Mouse (Mus musculus) heart, adult 18-20 months (tissue): ENCODE measurements around the gene Gli1. TPM values are rescaled to one million over a fixed set of nuclear protein-coding genes. Genes with fewer than 3 reads are reported as not detected.

Experiments used
- DNase-seq, 2 experiments: peaks; one replicate each; pipeline ENCODE4 v3.0.0; 2021 to 2022; ENCODE audit warnings: mixed read lengths in 1 of 2
- total RNA-seq, 2 experiments: library from RNA; stranded (reverse); gene quantifications; 2 replicates each; pipeline ENCODE4 v1.2.3; 2021

Gli1 gene
- total RNA-seq, 2 experiments from 2014 or later: 0.82 to 0.87 TPM

GRCm38 (mm10) chr10:127291881-127292638, 49.7 kb downstream of the Gli1 start:
- no peak for DNase-seq

DNA sequence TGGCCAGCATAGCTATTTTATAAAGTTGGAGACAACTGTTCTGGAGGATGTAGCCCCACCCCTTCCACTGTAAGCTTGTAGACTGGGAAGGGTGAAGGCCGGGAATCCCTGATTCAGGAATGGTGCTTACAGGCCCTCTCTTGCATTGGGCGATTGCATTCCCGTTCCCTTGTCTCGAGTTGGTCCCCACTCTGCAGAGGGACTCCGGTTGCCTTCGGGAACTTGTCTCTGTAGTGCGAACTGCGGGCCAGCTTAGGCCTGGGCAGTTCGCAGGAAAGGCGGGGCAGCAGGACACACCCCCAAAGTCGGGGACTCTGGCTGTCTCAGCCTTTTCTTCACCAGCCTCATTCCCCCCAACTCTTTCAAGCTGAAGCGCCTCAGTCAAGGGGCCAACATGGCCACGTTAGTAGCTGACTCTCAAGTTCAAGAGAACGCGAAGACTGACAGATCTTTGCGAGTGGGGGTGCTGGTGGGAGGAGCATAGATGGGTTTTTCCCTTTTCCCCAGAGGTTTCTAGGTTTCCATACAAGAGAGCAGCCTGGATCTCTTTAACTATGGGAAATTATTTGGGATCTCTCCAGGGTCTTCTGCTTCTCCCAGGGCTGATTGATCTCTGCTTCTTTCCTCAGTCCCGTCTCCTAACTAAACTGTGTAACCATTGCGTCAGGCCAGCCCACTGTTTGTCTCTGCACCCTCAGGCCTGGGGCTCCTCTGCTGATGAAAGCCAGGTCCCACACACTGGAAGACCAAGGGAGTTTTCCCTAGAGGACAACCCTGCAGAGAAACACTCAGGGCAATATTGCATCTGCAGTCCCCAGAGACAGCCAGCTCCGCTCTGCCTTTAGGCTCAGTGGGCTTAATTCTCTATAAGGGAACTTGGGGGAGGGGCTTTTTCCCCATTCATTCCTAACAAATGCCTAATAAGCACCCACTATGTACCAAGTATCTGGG, 50.6 kb downstream of the Gli1 start:
- DNase-seq: peak; percentile 80 to 87

DNA sequence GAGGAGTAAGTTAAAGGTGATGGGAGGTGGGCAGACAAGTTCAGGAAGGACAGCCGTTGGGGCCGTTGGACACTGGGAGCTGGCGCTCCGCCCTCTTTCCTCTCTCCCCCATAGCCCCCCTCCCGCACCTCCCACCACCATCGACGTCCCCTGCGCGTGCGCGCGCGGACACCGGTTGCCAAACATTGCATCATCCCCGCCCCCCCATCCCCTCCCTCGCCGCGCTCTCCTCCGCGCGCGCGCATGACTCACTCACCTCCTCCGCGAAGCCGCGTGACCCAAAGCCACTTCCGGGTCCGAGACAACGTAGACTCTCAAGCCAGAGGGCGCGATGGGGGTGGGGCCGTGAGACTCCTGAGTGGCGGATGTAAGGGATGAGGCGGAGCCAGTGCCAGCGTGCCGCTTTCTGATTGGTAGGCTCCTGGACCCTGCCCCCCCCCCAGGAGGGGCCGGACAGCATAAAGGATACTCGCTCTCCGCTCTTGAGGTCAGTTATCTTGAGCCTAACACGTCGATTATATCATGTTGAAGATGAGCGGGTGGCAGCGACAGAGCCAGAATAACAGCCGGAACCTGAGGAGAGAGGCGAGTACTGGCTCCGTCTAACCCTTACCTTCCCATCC, 51.4 kb downstream of the Gli1 start:
- DNase-seq: peak; percentile 100

GRCm38 (mm10) chr10:127289573-127290191, 52.1 kb downstream of the Gli1 start:
- peak; percentile 85 for DNase-seq

DNA sequence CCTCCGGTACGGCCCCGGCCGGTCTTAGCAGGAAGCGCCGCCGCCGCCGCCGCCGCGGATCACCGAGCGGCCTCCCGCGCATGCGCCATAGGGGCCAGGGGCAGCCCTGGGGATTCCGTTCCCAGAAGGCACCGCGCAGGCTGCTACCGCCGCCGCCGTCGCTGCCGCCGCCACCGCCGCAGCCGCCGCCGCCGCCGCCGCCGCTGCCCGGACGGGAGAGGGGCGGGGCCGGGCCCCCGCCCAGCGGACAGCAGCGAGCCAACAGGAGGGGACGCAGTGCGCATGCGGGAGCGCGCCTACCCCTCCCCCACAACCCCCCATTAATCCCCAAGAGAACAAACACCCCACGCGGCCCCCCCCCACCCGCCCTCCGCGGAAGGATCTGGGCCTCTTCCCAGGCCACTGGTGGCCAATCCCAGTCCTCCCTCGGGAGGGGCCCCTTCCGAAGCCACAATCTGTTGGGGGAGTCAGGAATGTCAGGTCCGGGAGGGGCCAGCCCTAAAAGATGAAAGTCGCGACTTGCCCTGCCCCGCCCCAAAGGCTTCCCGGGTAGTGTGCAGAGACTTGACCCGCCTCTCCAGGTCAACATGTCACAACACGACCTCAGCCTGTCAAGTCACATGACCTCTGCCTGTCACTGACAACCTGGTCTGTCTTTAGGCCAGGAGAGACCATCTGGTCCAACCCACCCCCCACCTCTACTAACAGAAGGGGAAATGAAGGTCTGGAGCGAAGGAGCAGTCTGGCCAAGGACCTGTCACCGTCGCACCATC, 52.8 kb downstream of the Gli1 start, which contains the start of gene Mbd6:
Gene Mbd6, minus strand, starts transcription at position 219 of the 773 bp plus-strand sequence.
- DNase-seq: peak; percentile 93 to 94

DNA sequence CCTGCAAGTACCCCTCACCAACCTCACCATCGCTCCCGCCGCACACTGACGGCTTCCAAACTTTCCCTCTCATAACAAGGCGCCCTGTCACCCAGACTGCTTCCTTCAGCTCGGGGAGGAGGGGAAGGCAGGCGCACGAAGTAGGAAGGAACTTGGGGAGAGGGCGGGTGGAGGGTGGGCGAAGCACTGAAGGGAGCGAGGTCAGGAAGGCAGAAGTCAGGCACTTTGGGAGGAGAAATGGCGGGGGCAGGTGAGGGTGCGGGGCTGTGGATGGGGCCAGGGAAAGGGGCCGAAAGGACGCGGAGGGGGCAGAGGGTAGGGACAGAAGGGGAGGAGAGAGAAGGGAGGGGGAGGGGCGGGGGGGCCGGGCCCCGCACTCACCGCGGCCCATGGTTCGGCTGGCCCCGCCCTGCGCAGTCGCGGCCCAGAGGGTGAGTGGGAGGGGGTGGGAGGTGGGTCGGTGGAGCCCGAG, 53.4 kb downstream of the Gli1 start:
- DNase-seq: peak; percentile 73 to 74

DNA sequence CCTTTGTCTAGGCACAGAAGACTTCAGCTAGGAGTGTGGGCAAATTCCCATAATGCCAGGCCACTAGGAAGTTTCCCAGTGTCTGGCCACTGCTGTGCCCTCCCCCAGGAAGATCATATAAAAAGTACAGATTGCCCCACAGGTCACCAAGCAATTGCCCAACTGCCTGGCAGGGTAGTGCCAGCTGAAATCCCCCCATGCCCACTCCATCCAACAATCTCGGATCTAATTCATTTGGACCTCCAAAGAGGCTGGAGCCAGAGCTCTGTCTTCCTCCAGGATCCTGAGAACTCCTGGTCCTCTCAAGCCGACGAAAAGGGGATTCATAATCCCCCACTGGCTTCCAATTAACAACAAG, 53.9 kb downstream of the Gli1 start:
- DNase-seq: no peak

DNA sequence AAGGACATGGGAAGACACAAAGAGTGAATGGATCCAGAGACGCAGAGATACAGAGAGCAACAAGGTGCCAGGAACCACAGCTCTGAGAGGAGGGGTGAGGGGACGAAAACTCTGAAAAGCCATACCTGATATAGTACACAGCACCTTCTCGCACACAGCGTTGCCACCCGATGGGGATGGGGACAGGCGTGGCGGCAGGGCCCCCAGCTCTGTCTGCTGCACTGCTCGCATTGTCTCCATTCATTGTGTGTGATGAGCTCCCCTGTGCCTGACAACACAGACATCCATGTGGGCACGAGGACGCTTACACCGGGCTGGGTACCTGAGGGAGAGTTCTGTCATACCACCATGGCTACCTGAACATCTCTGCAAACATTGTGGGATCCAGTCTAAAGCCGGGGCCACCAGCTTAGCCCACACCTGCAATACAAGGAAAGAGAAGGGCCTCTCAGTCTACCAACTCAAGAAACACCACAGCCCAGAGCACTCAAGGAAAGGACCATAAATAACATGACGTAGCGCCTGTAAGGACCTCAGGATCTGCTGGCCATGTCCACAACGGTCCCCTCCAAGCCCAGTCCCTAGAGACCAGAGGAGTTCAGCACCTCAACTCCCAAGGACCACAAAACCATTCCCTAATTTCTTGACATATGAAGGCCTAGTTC, 54.4 kb downstream of the Gli1 start:
- no peak for DNase-seq

GRCm38 (mm10) chr10:127286730-127287129, 55.0 kb downstream of the Gli1 start:
- no peak for DNase-seq

GRCm38 (mm10) chr10:127286194-127286593, 55.6 kb downstream of the Gli1 start:
- DNase-seq: no peak

- DNase-seq: no peak
These were observed 56.1 kb downstream of the Gli1 start for GRCm38 (mm10) chr10:127285644-127286043.

- no peak for DNase-seq
These were observed 56.9 kb downstream of the Gli1 start for GRCm38 (mm10) chr10:127284724-127285500.

DNA sequence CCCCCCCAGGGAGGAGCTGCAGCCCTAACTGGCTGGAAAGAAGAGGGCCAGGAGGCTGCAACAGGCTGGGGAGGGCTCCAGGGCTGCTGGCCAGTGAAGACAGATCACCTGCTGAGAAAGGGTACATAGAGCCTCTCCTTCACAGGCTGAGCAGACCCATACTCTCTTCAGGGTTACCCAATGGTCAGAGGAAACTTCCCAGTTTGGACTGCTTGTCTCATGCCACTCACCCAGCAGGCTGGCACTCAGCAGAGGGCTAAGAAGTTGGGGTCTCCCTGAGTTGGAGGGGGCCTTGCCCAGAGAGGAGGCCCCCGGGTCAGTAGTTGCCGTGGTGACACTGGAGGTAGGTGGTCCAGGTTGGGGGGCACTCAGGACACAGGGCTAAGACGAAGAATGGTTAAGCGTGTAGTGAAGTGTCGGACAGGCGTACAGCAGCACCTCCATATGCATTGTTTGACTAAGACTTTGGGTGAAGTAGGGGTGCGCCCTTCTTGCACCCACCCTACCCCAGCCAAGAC, 57.6 kb downstream of the Gli1 start:
- DNase-seq: no peak

- no peak for DNase-seq
These were observed 59.1 kb downstream of the Gli1 start for GRCm38 (mm10) chr10:127282620-127283215.

- DNase-seq: no peak
These were observed 60.5 kb downstream of the Gli1 start for GRCm38 (mm10) chr10:127281316-127281715.
